Mouse (Mus musculus) kidney, adult 2 months (tissue): Measurements from ENCODE around the gene Tmem229b. TPM values are rescaled to one million over a fixed set of nuclear protein-coding genes. Genes with fewer than 3 reads are reported as not detected.

Source experiments
- DNase-seq: peaks from one replicate; pipeline ENCODE4 v3.0.0; 2021
- H3K27ac ChIP-seq: fragments of 200-500 bp; 2 replicates; pipeline ENCODE4 v1.5.1; 2012; ENCODE audit warnings: low read depth, low read length, control low read depth, inconsistent platforms; ENCODE audit not compliant: insufficient read depth
- H3K27me3 ChIP-seq: fragments of 200-500 bp; replicated peaks from 2 replicates; pipeline ENCODE4 v1.6.1; 2012; ENCODE audit warnings: mild to moderate bottlenecking, moderate library complexity, low read length, inconsistent platforms; ENCODE audit not compliant: control insufficient read depth, insufficient read depth
- H3K36me3 ChIP-seq: fragments of 200-500 bp; 2 replicates; pipeline ENCODE4 v1.6.1; 2012; ENCODE audit warnings: mild to moderate bottlenecking, moderate library complexity, low read length, inconsistent platforms; ENCODE audit not compliant: control insufficient read depth, insufficient read depth
- H3K4me1 ChIP-seq: fragments of 200-500 bp; 2 replicates; pipeline ENCODE4 v1.6.1; 2011; ENCODE audit warnings: low read length; ENCODE audit not compliant: control insufficient read depth, insufficient read depth
- H3K4me3 ChIP-seq: fragments of 200-500 bp; 2 replicates; pipeline ENCODE4 v1.5.1; 2011; ENCODE audit warnings: mild to moderate bottlenecking, low read depth, low read length, control low read depth; ENCODE audit not compliant: insufficient read depth
- CTCF ChIP-seq: fragments of 200-500 bp; conservative IDR thresholded peaks from 2 replicates; pipeline ENCODE4 v1.5.1; 2011; ENCODE audit warnings: low read depth, mild to moderate bottlenecking, control low read depth, low read length, moderate library complexity, mixed read lengths; ENCODE audit not compliant: insufficient read depth, insufficient read length
- POLR2A ChIP-seq: fragments of 200-500 bp; IDR thresholded peaks from one replicate; pipeline ENCODE4 v1.6.1; 2011; ENCODE audit warnings: low read depth, low read length, control low read depth
- WGBS: fragments of 180-500 bp; shearing (Covaris S2); methylation state at CpG from one replicate; pipeline ENCODE4 v1.1.7; 2018; 5-methylcytosine and 5-hydroxymethylcytosine counted together
- polyA plus RNA-seq: library from polyadenylated mRNA; depleted of rRNA; stranded (reverse); fragments of >200 nt; gene quantifications from 2 replicates; pipeline ENCODE4 v1.2.3, GENCODE M21; 2012

Tmem229b gene
- polyA plus RNA-seq, 1 experiment, result 7.4 TPM

- H3K4me1 ChIP-seq, result peaks cover 4% of the 10 kb centered on the region; the same call in 1 of the 2 replicates
- DNase-seq, result peak; percentile 75
- 50% methylated on average over 3 of the region's 3 CpGs for WGBS
- H3K27me3 ChIP-seq, result no peaks in the 10 kb centered on the region
- TF ChIP-seq POLR2A, result no peak
- TF ChIP-seq CTCF, result no peak
- H3K27ac ChIP-seq, result no peak overlapping the region
- no peaks in the 10 kb centered on the region for H3K36me3 ChIP-seq
- no peak overlapping the region for H3K4me3 ChIP-seq
Observed at GRCm38 (mm10) chr12:78984035-78984432, 23.4 kb downstream of the Tmem229b start.

GRCm38 (mm10) chr12:78983296-78984034, 24.0 kb downstream of the Tmem229b start:
- no peak overlapping the region for H3K4me3 ChIP-seq
- H3K36me3 ChIP-seq, result no peaks in the 10 kb centered on the region
- 64% methylated on average over 9 of the region's 9 CpGs for WGBS
- TF ChIP-seq POLR2A, result no peak
- no peak for TF ChIP-seq CTCF
- no peaks in the 10 kb centered on the region for H3K27me3 ChIP-seq
- H3K4me1 ChIP-seq, result peaks cover 4% of the 10 kb centered on the region; the same call in 1 of the 2 replicates
- no peak for DNase-seq
- no peak overlapping the region for H3K27ac ChIP-seq

- Histone ChIP-seq H3K36me3 (no peaks in the 10 kb centered on the region), H3K4me1 (peaks cover 4% of the 10 kb centered on the region; the same call in 1 of the 2 replicates), H3K27me3 (no peaks in the 10 kb centered on the region), H3K4me3 (no peak overlapping the region), H3K27ac (no peak overlapping the region)
- TF ChIP-seq CTCF (no peak), POLR2A (no peak)
- WGBS, result 36% methylated on average over 9 of the region's 9 CpGs
- peak; percentile 70 for DNase-seq
Observed at GRCm38 (mm10) chr12:78981938-78982825, 25.2 kb downstream of the Tmem229b start.

GRCm38 (mm10) chr12:78981131-78981530, 26.3 kb downstream of the Tmem229b start:
- WGBS, result 79% methylated on average over 2 of the region's 2 CpGs
- DNase-seq, result no peak
- peak overlapping the region; percentile 51 for H3K27ac ChIP-seq
- no peak overlapping the region for H3K4me3 ChIP-seq
- no peaks in the 10 kb centered on the region for H3K27me3 ChIP-seq
- H3K4me1 ChIP-seq, result peaks cover 4% of the 10 kb centered on the region; the same call in 1 of the 2 replicates
- TF ChIP-seq CTCF, result no peak
- H3K36me3 ChIP-seq, result no peaks in the 10 kb centered on the region

- Histone ChIP-seq H3K27ac (peak overlapping the region; percentile 51), H3K27me3 (no peaks in the 10 kb centered on the region), H3K4me1 (peaks cover 4% of the 10 kb centered on the region; the same call in 1 of the 2 replicates), H3K4me3 (peak overlapping the region; percentile 26), H3K36me3 (no peaks in the 10 kb centered on the region)
- DNase-seq, result peak; percentile 76
- 62% methylated on average over 5 of the region's 5 CpGs for WGBS
- TF ChIP-seq POLR2A (no peak), CTCF (no peak)
Observed at GRCm38 (mm10) chr12:78980683-78981091, 26.7 kb downstream of the Tmem229b start.

GRCm38 (mm10) chr12:78977552-78977951, 29.9 kb downstream of the Tmem229b start:
- TF ChIP-seq POLR2A (no peak), CTCF (no peak)
- Histone ChIP-seq H3K36me3 (no peaks in the 10 kb centered on the region), H3K4me1 (0 out of 2 replicates have a peak, but pooled peaks cover 4% of the 10 kb centered on the region), H3K27ac (no peak overlapping the region), H3K27me3 (no peaks in the 10 kb centered on the region), H3K4me3 (no peak overlapping the region)
- WGBS, result 88% methylated on average over 4 of the region's 4 CpGs
- DNase-seq, result no peak

- H3K4me1 ChIP-seq, result 0 out of 2 replicates have a peak, but pooled peaks cover 1% of the 10 kb centered on the region
- H3K27me3 ChIP-seq, result no peaks in the 10 kb centered on the region
- H3K4me3 ChIP-seq, result no peak overlapping the region
- H3K27ac ChIP-seq, result no peak overlapping the region
- H3K36me3 ChIP-seq, result no peaks in the 10 kb centered on the region
- TF ChIP-seq POLR2A, result no peak
- TF ChIP-seq CTCF, result no peak
- 82% methylated on average over 4 of the region's 4 CpGs for WGBS
- DNase-seq, result no peak
Observed at GRCm38 (mm10) chr12:78977078-78977477, 30.3 kb downstream of the Tmem229b start.
